Mouse (Mus musculus): Measurements from ENCODE around the gene Eno3.

Gene Eno3

DNA sequence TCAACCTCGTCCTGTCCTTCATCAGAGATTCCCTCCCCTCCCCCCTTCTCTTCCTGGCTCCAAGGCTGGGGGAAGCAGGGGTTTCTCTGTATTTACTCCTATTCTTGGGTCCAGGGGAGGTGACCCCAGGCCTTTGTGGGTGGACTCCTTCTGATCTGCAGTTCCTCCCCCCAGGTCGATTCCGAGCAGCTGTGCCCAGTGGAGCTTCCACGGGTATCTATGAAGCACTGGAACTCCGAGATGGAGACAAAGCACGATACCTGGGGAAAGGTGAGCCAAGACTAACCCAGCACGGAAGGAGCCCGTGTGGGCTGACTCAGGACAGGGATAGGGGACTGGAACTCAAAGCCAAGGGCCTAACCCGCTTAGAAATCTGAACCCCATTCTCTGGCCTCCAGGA, 989 bp downstream of the Eno3 start:
- DNase-seq = no peak

GRCm38 (mm10) chr11:70658521-70658920, 1.5 kb downstream of the Eno3 start:
- DNase-seq = no peak

DNA sequence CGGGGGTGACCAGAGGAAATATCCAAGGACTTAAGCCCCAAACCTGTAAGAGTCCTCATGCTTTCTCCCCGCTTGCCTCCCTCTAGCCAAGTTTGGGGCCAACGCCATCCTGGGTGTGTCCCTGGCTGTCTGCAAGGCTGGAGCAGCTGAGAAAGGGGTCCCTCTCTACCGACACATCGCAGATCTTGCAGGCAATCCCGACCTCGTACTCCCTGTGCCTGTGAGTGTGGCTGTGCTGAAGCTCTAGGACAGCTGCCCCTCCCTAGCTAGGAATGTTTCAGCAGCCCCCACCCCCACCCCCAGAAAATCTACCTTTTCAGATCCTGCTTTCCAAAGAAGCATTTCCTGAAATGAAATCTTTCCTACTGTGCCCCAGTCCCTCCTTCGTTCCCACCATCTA, 1.9 kb downstream of the Eno3 start:
- no peak for DNase-seq

- DNase-seq = no peak
Observed at GRCm38 (mm10) chr11:70660571-70660970, 3.6 kb downstream of the Eno3 start.

DNA sequence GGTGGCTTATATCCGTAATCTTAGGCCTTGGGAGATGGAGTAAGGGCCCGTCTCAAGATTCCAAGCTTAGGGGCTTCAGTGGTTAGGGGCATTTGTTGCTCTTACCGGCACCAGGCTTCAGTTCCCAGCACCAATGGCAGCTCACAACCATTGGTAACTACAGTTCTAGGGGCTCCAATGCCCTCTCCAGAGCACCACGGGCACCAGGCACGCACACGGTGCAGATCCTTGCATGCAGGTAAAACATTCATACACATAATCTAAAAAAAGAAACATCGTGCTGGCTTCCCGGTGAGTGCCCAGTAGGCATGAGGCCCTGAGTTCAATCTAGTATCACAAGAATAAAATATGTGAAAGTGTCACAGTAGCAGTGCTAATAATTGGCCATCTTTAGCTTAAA, 6.1 kb downstream of the Eno3 start:
- no peak for DNase-seq

DNA sequence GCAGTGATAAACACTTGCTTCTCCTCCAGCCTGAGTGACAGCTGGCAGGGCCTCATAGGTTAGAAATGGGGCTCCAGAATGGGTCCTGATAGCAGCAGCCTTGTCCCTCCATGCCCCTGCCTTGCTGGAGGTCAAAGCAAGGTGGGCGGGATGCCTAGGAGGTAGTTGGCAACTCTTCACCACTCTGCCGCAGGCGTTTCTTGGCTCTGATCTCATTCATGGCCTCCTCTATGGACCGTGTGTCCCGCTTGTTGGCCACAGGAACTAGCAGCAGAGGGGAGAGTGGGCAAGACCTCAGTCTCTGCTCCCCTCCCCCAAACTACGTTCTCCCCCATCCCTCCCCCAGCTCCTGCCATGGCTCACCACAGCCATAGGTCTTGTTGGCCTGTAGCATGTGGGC, 7.0 kb downstream of the Eno3 start:
- DNase-seq = no peak

GRCm38 (mm10) chr11:70664741-70665140, 7.7 kb downstream of the Eno3 start:
- DNase-seq = no peak

DNA sequence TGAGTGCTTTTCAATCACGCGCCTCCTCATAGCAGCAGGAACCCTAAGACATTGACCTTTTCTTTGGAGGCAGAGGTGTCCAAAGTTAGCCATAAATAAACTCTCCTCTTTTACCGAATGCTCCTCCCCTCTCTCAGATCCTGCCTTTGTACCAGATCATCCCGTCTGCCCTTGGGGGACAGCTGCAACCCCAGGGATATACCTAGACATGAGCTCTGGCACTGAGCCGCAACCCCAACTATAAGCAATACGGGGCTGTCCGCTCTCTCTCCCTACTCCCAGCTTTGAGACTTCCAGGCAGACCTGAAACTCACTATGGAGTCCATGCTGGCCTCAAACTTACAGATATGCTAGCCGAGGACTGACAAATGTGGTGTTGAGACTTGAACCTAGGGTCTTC, 9.7 kb downstream of the Eno3 start:
- no peak for DNase-seq

- DNase-seq = no peak
Observed at GRCm38 (mm10) chr11:70667271-70668150, 10.5 kb downstream of the Eno3 start.

DNA sequence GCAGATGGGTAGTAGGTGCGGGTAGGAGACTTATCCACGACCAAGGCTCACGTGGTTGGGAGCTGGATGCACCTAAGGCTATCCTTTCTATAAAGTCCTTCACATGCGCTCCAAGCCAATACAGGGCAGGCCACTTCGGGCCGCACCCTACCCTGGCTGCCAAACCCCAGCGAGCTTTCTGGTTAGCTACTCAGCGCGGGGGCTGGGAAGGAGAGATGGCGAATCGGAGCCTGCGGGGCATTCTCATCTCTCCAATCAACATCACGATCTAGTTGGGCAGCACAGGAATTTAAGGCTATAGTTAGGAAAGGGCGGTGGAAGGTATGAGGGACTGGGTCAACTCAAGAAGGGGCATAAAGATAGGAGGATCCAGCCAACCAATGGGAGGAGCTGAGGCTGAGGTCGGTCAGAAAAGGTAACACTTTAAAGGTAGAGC, 11.4 kb downstream of the Eno3 start:
- DNase-seq = no peak

- peak; percentile 100 for DNase-seq
Observed at GRCm38 (mm10) chr11:70668771-70669505, 11.9 kb downstream of the Eno3 start, which contains the start of gene Spag7. TSS of gene Spag7 (minus strand) at chr11:70669416.

GRCm38 (mm10) chr11:70669582-70670345, 12.8 kb downstream of the Eno3 start:
- peak; percentile 75 for DNase-seq

DNA sequence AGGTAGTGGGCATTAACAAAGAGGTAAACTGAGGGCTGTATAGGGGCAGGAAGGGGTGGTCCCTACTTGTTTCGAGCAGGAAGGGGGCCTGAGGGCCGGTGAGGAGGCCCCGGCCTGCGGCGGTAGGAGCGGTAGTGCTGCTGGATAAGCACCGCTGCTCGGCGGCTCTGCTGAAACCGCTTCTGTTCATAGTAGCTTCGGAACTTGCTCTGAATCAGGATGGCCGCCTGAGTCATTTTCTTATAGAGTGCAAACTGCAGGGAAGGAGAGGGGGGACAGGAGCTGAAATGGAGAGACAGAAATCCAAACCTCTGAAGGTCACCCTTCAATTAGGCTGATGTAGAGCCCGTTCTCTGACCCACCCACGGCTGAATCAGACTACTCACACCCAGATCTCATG, 13.5 kb downstream of the Eno3 start:
- no peak for DNase-seq

- no peak for DNase-seq
Observed at GRCm38 (mm10) chr11:70671333-70672047, 14.5 kb downstream of the Eno3 start.

- DNase-seq = no peak
Observed at GRCm38 (mm10) chr11:70674014-70674413, 17.0 kb downstream of the Eno3 start.

DNA sequence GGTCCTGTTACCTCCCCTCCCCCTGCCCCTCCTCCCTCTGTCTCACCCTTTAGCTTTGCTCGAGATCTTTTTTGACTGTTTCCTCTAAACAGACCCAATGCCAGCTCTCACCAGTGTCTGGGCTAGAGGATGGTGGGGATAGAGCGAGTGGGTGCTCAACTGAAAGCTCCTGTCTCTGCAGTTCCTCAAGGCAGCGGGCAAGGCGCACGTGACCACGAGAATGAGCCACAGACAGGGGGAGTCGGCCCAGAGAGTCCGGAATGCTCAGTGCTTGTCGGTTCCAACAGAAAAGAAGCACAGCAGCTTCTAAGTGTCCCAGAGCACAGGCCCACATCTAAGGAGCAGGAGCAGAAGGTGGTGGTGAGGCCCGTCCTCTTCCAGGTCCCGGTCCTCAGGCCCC, 17.5 kb downstream of the Eno3 start:
- DNase-seq = no peak

GRCm38 (mm10) chr11:70678092-70678491, 21.1 kb downstream of the Eno3 start:
- no peak for DNase-seq

DNA sequence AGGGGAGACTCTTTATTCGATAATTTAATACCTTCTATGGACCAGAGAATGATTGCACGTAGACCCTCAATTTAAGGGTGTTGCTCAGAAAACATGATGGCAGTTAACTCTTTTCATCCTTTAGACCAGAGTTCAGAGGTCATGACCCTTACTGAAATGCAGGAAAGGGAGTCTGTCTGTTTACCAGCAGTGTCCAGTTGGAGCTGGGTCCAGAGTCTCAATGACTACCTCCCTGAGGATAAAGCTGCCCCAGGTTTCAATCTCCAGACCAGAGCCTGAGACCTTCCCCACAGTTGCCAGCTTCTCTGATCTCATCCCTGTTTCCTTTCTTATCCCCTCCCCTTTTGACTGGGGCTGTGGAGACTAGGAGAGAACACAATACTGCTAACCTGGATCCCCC, 21.6 kb downstream of the Eno3 start:
- no peak for DNase-seq

- DNase-seq = no peak
Observed at GRCm38 (mm10) chr11:70679361-70679760, 22.4 kb downstream of the Eno3 start.

GRCm38 (mm10) chr11:70679894-70680293, 22.9 kb downstream of the Eno3 start:
- no peak for DNase-seq

DNA sequence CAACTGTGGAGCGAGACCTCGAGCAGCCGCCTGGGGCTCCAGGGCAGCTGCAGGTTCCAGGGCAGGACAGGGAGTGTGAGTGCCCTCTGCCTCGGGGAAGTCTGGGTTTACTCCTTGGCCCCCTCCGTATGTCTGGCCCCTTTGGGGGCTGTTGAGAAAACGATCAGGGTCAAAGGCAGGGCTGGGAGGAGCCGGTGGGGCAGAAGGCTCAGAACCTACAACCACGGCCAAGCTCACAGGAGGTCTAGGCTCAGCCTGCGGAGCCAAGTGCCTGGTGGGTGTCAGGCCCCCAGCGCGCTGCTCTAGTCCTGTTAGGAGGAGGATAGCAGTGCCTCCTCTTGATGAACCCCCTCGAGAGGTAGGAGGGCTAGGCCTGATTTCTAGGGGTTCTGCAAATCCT, 24.2 kb downstream of the Eno3 start:
- no peak for DNase-seq

DNA sequence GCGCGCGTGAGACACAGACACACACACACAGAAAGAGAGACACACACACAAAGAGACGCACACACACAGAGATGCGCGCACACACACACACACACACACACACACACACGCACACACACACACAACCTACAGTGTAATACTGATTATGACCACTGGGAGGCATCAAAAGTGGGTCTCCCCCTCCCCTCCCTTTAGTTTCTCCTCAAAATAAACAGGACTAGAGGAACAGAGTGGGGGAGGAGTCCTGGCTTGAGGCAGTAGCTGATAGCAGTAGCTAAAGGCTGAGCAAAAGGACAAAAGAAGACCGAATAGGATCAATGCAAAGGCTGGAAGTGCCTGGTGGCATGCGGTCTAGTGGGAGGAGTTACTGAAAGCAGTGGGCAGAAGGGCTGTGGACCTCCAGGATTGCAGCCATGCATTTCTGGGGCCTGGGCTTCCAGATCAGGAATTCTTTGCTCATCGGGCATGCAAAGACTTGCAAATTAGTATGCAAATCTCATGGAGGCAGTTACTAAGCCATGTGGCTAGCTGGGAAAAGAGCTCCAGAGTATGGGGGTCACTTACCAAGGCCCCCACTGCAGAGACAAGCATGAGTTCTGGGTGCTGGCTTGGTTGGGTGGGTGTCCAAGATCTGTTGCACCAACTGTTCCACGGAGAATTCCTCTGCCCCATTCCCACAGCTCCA, 25.0 kb downstream of the Eno3 start:
- DNase-seq = no peak

Data from kidney, adult 11 months (tissue).